Mouse (Mus musculus) brown adipose tissue, adult 24 weeks (tissue): Measurements from ENCODE around the gene Zdhhc14. TPM values are rescaled to one million over a fixed set of nuclear protein-coding genes. Genes with fewer than 3 reads are reported as not detected.
A peak's percentile ranks its signal among the peaks of the same experiment; 100 is the strongest.

Experiments used
- H3K27ac ChIP-seq: fragments of 200-500 bp; replicated peaks from 2 replicates; pipeline ENCODE4 v1.5.1; 2012; ENCODE audit warnings: low read depth, mild to moderate bottlenecking, low read length
- H3K4me1 ChIP-seq: fragments of 200-500 bp; 2 replicates; pipeline ENCODE4 v1.6.1; 2012; ENCODE audit warnings: low read length, mixed read lengths; ENCODE audit not compliant: control insufficient read depth, insufficient read depth, insufficient read length
- H3K4me3 ChIP-seq: fragments of 200-500 bp; 2 replicates; pipeline ENCODE4 v1.5.1; 2012; ENCODE audit warnings: low read depth, mild to moderate bottlenecking, low read length, moderate library complexity; ENCODE audit not compliant: insufficient read depth
- polyA plus RNA-seq: library from polyadenylated mRNA; stranded (reverse); fragments of >200 nt; gene quantifications from 2 replicates; pipeline ENCODE4 v1.2.4, GENCODE M21; 2012; ENCODE audit not compliant: missing spikeins, insufficient read depth, insufficient read length

The Zdhhc14 gene
- polyA plus RNA-seq, 1 experiment: 3.1 TPM

DNA sequence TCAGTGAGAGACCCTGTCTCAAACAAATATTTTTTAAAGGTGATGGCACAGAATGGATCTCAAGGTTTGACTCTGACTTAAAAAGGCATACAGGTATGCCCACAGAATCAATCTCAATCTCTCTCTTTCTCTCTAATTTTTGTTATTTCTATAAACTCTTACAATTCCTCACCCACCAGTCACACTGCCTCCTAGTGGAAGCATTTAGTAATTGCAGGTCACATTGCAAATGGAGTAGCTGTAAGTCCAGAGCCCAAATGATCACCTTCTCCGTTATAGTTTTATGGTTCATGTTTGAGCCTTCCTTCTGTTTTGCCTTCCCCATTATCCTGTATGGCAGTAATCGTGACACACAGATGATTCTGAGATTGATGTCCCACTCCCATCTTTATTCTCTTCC, 230.4 kb downstream of the Zdhhc14 start:
- no peaks in the 10 kb centered on the region for H3K4me1 ChIP-seq
- no peak overlapping the region for H3K4me3 ChIP-seq
- no peak overlapping the region for H3K27ac ChIP-seq

DNA sequence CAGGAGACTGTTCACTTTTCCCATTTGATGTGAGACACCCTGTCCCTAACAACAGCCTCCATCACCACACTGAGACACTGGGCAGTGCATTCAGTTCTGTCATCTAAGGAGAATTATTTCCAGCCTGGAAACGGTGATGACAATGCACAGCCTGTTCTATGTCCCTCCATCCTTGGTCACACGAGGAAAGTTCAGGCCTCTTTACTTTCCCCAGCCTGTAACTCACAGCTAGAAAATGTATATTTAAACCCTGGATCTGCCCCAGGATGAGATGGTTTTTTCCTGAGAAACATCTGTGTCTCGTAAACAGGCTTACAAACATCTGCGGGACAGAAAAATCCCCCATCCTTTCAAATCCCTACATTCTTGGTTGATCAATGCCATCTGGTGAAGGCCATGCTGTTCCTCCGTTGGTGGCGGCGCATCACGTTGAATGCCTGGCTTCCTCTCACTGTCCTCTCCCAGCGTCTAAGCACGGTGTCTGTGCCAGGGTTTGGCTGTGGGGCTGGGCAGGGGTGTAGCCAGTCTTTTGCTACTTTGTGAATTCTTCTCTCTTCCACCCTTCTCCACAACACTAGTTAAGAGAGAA, 231.3 kb downstream of the Zdhhc14 start:
- Histone ChIP-seq H3K27ac (no peak overlapping the region), H3K4me3 (no peak overlapping the region), H3K4me1 (no peaks in the 10 kb centered on the region)

DNA sequence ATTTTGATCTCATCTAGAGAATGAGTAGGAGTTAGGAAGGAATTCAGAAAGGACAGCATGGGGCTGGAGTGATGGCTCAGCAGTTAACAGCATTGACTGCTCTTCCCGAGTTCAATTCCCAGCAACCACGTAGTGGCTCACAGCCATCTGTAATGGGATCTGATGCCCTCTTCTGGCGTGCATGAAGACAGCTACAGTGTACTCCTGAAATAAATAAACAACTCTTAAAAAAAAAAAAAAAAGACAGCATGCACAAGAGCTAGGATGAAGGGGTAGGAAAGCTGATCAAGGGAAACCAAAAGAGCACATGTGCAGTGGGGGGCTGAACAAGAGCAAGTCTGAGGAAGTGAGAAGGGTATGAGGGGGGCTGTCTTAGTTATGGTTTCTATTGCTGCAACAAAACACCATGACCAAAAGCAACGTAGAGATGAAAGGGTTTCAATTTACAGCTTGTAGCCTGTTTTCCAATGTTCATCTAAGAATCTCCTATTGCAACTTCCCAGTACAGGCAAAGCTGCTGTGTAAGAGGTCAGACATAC, 237.3 kb downstream of the Zdhhc14 start:
- no peak overlapping the region for H3K27ac ChIP-seq
- no peak overlapping the region for H3K4me3 ChIP-seq
- no peaks in the 10 kb centered on the region for H3K4me1 ChIP-seq

DNA sequence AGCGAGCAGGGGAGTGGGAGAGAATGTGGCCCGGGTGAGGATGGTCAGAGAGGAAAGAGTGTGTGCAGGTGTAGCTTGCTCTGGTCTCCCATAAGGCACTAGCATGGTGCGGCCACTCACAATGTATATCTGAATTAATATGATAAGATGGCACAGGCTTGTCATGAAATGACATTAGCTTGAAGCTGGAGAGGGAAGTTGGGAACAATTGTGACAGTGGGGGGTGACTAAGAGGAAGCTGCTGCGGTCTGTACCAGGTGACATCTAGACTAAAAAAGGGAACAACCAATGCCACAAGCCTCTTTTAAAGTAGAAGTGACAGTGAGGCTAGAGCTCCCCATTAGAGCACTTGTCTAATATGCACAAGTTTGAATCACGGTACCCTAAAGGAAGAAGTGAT, 238.2 kb downstream of the Zdhhc14 start:
- peak overlapping the region; percentile 41; the same call in 1 of the 2 replicates for H3K27ac ChIP-seq
- no peak overlapping the region for H3K4me3 ChIP-seq
- no peaks in the 10 kb centered on the region for H3K4me1 ChIP-seq

DNA sequence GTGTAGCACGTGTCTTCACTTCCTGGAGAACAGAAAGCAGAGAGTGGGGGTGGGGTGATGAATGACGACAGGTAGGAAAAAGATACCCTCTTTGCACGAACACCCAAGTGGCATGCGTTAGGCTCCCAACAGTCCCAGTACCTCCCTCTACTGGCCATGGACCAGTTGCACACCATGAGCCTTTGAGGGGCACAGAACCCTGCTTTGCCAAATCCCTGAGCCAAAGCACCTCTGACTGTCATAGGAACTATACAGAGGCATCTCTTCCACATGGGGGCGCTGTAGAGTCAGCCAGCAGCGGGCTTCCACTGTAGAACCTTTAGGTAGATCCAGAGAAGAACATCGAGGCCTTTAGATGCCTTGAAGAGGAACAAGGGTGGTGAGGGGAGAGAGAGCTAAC, 241.0 kb downstream of the Zdhhc14 start:
- Histone ChIP-seq H3K4me1 (no peaks in the 10 kb centered on the region), H3K4me3 (no peak overlapping the region), H3K27ac (no peak overlapping the region)

DNA sequence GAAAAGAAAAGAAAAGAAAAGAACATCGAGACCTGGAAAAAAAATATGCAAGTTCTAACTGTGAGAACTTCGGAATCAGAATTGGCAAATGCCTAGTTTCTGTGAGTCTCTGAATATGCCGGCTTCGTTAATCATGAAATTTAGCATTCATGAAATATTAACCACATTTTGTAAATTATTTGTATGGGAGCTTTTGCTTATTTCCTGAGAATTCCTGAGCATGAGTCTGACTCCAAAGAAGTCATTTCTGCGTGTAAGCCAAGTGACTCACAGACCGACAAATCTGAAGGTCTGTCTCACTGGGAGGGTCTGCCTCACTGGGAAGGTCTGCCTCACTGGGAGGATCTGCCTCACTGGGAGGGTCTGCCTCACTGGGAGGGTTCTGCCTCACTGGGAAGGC, 248.7 kb downstream of the Zdhhc14 start:
- Histone ChIP-seq H3K4me1 (no peaks in the 10 kb centered on the region), H3K4me3 (no peak overlapping the region), H3K27ac (no peak overlapping the region)

DNA sequence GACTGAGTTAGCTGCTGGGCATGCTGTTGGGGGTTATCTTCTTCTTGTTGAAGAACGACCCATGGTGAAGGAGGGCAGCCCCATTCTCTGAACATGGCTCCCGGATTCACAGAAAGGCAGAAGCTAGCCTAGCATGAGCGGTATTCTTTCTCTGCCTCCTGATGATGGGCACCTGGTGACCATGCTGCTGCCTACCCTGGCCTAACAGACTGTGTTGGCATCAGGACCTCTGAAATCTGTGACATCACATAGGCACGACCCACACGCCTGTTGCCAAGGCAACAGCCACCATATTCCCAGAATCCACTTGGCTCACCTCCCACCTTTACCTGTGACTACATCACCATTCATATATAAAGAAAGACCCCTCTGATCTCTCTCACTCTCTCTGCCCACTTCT, 251.7 kb downstream of the Zdhhc14 start:
- Histone ChIP-seq H3K4me1 (no peaks in the 10 kb centered on the region), H3K4me3 (no peak overlapping the region), H3K27ac (no peak overlapping the region)

DNA sequence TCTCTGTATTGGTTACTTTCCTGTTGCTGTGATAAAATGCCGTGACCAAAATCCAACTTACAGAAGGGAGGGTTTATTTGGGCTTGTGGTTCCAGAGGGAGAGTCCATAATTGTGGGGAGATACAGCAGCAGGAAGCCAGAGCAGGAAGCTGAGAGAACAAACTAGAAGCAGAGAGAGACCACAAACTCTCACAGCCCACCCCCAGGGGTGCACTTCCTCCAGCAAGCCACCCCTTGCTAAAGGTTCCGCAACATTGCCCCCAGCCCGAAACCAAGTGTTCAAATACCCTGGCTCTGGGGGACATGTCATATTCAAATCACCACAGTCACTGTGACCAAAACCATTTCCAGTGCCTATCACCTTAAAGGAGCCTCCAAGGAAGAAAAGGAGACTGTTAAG, 254.0 kb downstream of the Zdhhc14 start:
- H3K4me3 ChIP-seq: no peak overlapping the region
- H3K27ac ChIP-seq: no peak overlapping the region
- H3K4me1 ChIP-seq: no peaks in the 10 kb centered on the region

DNA sequence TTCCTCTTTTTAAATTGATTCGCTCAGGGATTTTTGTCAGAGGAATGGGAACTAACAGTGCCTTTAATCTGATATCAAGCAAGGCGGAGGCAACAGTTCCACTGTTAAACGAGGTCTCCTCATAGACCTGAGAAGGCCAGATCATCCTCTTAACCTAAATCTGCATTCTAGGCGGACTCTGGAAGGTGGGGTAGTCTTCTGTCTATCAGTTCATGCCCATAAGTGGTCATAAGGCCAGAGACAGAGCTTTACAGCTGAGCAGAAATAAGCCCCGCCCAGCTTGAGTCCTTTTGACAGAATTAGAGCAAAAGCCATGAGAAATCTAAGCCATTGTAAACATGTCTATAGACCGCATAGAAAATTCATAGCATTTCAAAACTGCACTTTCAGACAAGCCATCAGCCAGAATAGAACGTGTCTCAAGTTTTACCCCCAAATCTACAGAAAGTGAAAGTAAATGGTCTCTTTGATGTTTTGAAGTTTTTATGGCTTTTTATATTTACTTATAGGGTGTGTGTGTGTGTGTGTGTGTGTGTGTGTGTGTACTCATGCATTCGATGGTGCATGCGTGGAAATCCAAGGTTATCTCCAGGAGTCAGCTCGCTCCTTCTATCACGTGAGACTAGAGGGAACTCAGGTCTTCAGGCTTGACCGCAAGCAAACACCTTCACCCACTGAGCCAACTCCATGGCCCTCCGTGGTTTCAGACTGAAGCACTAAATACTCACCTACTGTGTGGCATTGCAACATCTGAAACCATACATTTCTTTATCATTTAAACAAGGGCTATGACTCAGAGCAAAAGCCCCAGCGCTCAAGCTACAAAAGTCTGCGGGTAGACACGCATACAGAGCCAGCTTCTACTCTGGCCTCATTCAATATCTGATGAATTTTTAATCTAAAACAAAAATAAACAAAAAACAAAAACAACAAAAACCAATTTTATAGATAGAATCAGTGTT, 255.5 kb downstream of the Zdhhc14 start:
- Histone ChIP-seq H3K4me3 (no peak overlapping the region), H3K4me1 (0 out of 2 replicates have a peak, but pooled peaks cover 3% of the 10 kb centered on the region), H3K27ac (no peak overlapping the region)

DNA sequence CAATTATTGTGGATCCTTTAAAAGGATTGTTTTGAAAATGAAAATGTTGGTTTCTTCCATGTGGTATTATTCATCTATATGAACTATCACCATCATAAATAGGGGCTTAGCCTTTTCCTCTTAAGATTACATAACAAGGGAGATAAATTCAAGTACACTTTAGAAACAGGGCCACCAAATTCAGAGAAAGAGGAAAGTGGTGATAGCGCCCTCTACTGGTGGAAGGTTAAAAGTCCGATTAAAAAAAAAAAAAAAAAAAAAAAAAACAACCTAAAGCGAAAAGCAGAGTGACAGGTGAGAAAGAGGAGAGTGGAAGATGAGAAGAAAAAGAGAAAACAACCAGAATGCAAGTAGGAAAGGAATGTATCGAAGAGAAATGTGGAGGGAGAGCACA, 256.1 kb downstream of the Zdhhc14 start:
- Histone ChIP-seq H3K4me3 (no peak overlapping the region), H3K27ac (no peak overlapping the region), H3K4me1 (0 out of 2 replicates have a peak, but pooled peaks cover 4% of the 10 kb centered on the region)

DNA sequence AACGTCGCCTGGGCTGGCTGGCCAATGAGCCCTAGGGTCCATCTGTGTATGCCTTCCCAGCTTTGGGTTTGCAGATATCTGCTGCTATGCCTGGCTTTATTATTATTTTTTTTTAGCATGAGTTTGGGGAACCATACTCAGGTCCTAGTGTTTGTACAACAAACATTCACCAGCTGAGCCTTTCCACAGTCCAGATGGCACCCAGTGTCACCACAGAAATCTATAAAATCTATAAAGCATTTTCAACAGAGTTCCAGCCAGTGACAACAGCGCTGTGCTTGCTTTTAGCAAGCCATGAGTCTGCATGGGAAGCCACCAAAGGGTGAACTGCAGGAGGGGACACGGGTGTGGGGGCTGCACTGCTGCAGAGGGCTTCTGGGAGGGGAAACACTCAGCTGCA, 257.9 kb downstream of the Zdhhc14 start:
- H3K4me1 ChIP-seq: 0 out of 2 replicates have a peak, but pooled peaks cover 4% of the 10 kb centered on the region
- no peak overlapping the region for H3K4me3 ChIP-seq
- no peak overlapping the region for H3K27ac ChIP-seq

DNA sequence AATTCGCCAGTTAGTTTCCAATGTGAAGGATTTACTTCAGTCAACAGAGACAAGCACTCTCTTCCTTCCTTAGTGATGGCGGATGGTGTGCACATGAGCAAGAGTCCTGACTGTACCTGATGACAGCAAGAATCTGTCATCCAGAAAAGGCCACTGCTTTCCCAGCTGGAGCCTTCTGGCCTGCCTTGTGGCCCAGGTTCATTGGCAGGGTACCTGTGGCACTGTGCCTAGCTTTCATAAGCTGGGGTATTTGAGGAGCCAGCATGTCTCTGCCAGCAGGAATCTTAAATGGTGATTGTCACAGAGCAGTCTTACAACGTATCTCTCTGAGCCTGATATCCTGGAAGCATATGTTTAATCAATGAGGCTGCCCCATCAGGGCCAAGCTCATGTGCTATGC, 258.7 kb downstream of the Zdhhc14 start:
- Histone ChIP-seq H3K4me3 (no peak overlapping the region), H3K4me1 (0 out of 2 replicates have a peak, but pooled peaks cover 4% of the 10 kb centered on the region), H3K27ac (no peak overlapping the region)

DNA sequence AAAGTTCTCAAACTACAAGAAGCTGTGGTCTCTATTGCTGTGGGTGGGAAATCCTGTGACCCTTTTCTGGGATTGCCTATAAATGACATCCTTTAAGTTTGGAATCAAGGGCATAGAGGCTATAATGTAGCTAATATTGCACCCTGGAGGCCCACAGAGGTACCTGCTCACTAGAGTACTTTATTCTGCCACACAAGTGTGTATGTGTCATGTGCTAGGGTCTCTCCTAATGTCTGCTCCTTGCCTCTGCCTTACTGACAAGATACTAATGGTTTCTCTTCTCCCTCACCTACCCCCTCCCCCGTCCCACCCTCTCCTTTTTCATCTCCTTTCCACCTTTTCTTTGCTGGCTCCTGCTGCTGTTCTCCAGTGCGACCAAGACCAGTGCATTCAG, 260.0 kb downstream of the Zdhhc14 start:
- Histone ChIP-seq H3K4me1 (0 out of 2 replicates have a peak, but pooled peaks cover 4% of the 10 kb centered on the region), H3K27ac (no peak overlapping the region), H3K4me3 (no peak overlapping the region)

DNA sequence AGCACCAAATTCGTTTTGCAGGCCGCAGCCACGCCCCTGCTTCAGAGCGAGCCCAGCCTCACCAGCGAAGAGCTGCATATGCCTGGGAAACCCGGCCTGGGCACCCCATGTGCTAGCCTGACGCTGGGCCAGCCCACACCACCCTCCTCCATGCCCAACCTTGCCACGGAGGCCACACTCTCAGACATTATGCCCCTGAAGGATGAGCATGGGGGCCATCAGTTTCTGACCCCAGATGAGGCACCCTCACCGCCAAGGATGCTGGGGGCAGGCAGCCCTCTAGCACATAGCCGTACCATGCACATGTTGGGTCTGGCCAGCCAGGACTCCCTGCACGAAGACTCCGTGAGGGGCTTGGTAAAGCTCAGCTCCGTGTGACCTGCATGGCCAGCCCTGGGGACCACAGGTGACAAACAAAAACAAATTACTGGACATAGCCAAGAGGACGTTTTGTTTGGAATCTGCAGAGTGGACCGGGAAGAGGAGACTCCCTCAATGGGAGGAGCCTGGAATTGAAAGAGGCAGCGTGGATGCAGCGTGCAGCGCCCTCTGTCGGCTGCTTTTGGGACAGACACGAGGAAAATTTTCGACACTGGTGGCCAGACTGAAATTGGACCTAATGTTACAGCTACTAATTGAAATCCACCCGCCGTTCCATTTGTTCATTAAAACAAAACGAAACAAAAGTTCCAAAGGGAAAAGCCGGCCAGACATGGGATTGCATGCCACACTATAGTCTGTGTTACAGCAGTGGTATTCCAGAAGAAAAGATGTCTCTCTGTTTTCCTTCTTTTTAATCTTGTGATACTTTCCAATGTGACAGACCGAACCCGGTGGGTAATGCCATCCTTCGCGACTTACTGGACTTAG, 260.6 kb downstream of the Zdhhc14 start:
- Histone ChIP-seq H3K27ac (no peak overlapping the region), H3K4me3 (peak overlapping the region; percentile 42), H3K4me1 (0 out of 2 replicates have a peak, but pooled peaks cover 4% of the 10 kb centered on the region)

DNA sequence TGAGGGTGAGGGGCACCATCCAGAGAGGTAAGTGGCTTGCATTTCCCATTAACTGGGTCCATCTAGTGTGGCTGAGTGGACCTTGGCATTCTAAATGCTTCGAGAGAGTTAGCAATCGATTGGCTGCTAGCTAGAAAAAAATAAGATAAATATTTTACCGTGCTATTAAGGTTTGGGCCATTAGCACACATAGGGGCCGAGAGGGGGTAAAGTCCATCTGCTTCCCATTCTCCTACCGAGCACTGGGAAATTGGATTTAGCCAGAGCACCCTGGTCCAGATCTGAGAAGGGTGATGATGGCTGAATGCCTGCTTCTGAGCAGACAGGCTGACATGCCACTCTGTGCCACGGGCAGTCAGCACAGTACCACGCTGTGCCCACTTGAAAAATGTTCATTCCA, 263.1 kb downstream of the Zdhhc14 start:
- Histone ChIP-seq H3K27ac (no peak overlapping the region), H3K4me1 (0 out of 2 replicates have a peak, but pooled peaks cover 4% of the 10 kb centered on the region), H3K4me3 (no peak overlapping the region)
